Mouse (Mus musculus): ENCODE data around the gene Nol8.

The Nol8 gene

DNA sequence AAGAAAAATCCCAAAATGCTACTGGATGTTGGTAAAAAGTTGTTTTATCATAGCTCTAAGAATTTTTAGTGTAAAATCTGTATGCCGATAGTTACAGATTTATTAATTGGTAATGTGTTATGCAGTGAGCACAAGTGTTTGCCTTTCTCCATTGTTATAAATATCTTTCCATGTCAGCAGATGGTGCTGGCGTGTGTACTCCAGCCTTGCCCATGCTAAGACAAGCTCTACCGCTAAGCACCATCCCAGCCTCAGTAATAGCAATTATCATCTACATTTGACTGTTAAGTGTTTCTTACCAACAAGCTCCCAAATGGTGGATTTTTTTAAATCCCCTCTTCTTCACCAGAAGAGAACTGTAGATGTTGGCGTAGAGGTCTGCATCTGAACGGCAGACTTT, 38.2 kb downstream of the Nol8 start:
- no peak for DNase-seq

DNA sequence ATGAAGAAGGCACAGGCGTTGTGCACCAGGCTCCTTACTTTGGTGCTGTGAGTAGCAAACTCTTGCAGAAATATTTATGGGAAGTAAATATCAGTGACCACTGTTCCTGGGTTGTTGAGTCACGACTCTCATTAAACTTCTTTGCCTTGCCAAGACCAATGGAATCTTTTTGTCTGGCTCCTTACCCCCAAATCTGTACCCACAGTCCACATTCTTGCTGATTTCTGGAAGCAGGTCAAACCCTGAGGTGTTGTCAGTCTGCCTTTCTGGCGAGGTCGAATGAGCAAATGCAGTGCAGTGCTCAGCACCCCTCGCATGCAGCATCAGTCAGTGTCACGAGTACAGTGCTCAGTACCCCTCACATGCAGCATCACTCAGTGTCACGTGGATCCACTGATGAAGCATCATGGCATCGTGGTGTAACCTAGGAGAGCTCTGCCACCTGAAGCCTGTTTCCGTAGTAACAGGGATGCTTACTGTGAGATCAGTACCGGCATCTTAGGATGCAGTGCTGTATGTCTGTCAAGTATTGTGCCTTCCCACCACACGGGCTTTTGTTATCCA, 50.4 kb downstream of the Nol8 start:
- no peak for DNase-seq

DNA sequence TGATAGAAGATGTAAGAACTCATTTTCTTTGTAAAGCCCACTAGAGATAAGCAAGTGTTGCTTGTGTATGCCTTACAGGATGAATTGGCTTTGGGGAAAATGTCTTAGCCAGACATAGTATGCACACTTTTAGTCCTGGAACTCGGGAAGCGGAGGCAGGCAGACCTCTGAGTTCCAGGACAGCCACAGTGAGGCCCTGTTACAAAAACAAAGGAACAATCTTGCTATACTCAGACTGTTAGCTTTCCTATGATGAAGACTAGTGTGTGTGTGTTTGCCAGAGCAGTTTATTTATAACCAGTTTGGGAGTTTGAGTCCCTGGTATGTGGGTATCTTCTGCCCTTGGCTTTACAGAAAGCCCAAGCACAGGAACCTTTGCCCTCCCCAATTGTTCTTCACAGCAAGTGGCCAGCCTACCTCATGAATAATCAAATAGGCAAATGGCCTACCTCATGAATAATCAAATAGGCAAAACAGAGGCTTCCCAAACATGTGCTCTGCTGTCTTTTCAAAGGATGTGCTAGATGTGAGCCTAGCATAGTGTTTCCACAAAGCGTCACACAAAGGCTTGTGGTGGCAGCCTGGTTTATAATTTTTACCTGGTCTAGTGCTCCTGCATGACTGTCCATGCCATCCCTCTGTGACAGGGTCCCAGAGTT, 53.3 kb downstream of the Nol8 start:
- DNase-seq, result no peak

DNA sequence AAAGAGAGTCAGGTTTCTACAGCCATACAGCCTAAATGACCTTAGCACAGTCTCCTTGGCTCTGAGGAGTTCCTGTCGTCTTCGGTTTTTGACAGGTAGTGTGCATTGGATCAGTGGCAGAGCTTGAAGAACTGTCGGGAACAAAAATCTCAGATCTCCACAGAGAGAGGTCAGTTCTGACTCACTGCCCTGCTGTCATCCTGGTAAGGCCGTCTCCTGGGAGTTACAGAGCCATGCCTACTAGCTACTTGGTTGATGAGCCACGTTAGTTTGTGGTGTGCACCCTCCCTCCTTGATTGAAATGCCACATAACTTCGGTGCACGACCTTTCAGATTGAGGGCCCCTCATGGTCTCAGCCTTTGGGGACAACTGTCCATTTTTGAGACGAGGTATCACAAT, 55.4 kb downstream of the Nol8 start:
- DNase-seq, result no peak

DNA sequence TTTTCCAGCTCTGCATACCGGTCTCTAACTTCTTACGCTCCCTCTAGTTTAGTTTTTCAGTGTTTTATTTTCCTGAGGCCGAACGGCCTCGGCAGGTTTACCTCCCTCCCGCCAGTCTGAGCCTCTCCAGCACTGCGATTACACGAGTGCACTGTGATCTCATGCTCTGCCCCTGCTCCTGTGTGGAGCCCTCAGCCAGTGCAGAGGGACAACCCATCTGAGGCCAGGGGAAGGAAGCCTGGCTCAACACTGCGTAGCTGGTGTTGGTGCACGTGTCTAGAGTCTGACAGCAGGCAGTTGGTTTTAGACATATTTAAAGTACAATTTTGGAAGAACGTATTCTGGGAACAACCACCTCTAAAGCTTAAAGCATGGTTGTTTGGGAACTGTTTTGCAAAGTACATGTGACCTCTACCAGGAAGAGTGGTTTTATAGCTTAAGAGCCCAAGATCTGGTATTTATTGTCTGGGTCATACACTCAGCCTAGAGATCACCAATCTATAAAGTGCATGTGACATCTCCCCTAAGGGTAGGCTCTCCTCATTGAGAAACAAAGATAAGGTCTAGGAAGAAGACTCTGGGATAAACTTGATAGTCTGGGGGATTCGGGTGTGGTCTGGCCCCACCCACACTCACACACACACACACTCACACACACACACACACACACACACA, 59.3 kb downstream of the Nol8 start:
- no peak for DNase-seq

DNA sequence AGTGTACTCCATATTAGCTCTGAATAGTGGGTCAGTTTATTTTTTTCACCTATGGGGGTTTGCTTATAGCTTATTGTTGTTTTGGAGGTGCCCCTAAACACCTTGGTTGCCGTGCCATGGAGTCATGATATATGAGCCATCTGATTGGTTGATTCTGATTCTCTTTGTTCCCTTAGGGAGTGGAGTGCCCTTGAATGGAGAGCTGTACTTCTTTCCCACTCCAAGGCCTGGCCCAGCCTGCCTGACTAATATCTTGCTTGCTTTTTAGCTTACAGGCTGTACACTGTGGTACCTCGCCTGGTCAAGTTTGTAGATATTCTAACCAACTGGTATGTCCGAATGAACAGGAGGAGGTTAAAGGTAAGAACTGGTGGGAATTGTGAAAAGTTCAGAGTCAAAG, 66.4 kb downstream of the Nol8 start:
- no peak for DNase-seq

All from cerebellum, adult 18-20 months (tissue).